Mouse (Mus musculus) limb, embryonic 12.5 days (tissue): ENCODE measurements around the gene Trmt10a. TPM values are rescaled to one million over a fixed set of nuclear protein-coding genes. Genes with fewer than 3 reads are reported as not detected.

Source experiments
- ATAC-seq: fragments of 200-750 bp; cut with Nextera tagmentation; 2 replicates; pipeline ENCODE4 v1.8.0; 2017; ENCODE audit warnings: low read depth, moderate TSS enrichment; ENCODE audit not compliant: insufficient number of reproducible peaks, insufficient read depth, low FRiP score, low TSS enrichment
- H3K27ac ChIP-seq: fragments of 300-500 bp; sonication (generic); 2 replicates; pipeline ENCODE4 v1.5.1; 2016; ENCODE audit warnings: mild to moderate bottlenecking, moderate library complexity
- H3K27me3 ChIP-seq: fragments of 300-500 bp; sonication (generic); 2 replicates; pipeline ENCODE4 v1.6.1; 2016; ENCODE audit warnings: mild to moderate bottlenecking, moderate library complexity
- H3K36me3 ChIP-seq: fragments of 300-500 bp; sonication (generic); 2 replicates; pipeline ENCODE4 v1.6.1; 2016; ENCODE audit warnings: mild to moderate bottlenecking, moderate library complexity
- H3K4me1 ChIP-seq: fragments of 300-500 bp; sonication (generic); replicated peaks from 2 replicates; pipeline ENCODE4 v1.6.1; 2016
- H3K4me2 ChIP-seq: fragments of 300-500 bp; sonication (generic); 2 replicates; pipeline ENCODE4 v1.6.1; 2016; ENCODE audit warnings: mild to moderate bottlenecking, moderate library complexity
- H3K4me3 ChIP-seq: fragments of 300-500 bp; sonication (generic); replicated peaks from 2 replicates; pipeline ENCODE4 v1.5.1; 2016; ENCODE audit warnings: mild to moderate bottlenecking
- H3K9ac ChIP-seq: fragments of 300-500 bp; sonication (generic); replicated peaks from 2 replicates; pipeline ENCODE4 v1.6.1; 2016; ENCODE audit warnings: mild to moderate bottlenecking, moderate library complexity
- H3K9me3 ChIP-seq: fragments of 300-500 bp; sonication (generic); 2 replicates; pipeline ENCODE4 v1.6.1; 2016; ENCODE audit warnings: mild to moderate bottlenecking, moderate library complexity
- WGBS: fragments of 180-500 bp; shearing (Covaris S2); methylation state at CpG from one replicate; pipeline ENCODE4 v1.1.7; 2016; 5-methylcytosine and 5-hydroxymethylcytosine counted together
- polyA plus RNA-seq: library from polyadenylated mRNA; unstranded; fragments of >200 nt; fragmentation: Nextera tagmentation; extraction: Ambion mirVana; gene quantifications from 2 replicates; pipeline ENCODE4 v1.2.1, GENCODE M21; 2016

Trmt10a gene
- polyA plus RNA-seq, 1 experiment from 2014 or later, result 14.6 TPM

DNA sequence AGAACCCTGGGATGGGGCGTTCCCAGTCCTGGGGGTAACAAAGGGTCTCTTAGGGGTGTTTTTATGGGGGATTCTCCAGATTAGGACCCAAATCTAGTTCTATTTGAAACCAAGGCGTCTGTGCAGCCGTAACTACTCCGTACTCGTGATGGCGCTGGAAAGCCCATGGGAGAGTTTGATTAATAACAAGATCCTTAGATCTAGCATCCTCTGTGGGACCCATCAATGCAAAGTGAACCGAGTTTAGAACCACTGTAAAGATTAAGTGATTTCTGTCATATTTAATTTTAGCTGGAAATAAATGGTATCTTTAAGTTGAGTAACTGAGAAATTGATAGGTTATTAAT lies 55.4 kb downstream of the Trmt10a start:
- Histone ChIP-seq H3K27ac (no peak overlapping the region), H3K4me2 (peak overlapping the region; percentile 52; the same call in 1 of the 2 replicates), H3K9me3 (no peaks in the 10 kb centered on the region), H3K4me3 (no peak overlapping the region), H3K4me1 (no peaks in the 10 kb centered on the region), H3K36me3 (no peaks in the 10 kb centered on the region), H3K27me3 (0 out of 2 replicates have a peak, but pooled peaks cover 4% of the 10 kb centered on the region), H3K9ac (no peak overlapping the region)
- ATAC-seq, result peak; percentile 42; the same call in 1 of the 2 replicates
- WGBS, result 80% methylated on average over 7 of the region's 7 CpGs

DNA sequence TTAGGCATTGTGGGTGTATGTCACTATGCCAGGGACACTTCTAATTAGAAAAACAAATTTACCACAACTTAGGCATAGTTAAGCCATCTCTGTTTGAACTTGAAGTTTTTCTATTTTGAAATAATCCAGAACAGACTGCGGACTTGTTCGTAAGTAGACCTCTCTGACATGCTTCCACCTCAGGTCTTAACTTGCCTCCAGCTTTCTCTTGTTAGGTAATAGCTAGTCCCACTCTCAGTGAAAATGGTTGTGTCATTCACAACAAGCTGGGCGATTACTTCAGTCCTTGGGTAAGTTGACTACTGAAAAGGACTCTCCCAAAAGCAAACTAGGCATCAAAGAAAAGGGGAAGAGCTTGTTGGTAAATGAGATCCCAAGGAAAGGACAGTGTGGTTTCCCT lies 65.6 kb downstream of the Trmt10a start:
- ATAC-seq, result no peak

More for the DNA sequence above, 65.6 kb downstream of the Trmt10a start:
- no peak overlapping the region for H3K4me2 ChIP-seq
- H3K4me1 ChIP-seq, result no peaks in the 10 kb centered on the region
- no peak overlapping the region for H3K27ac ChIP-seq
- H3K4me3 ChIP-seq, result no peak overlapping the region
- 91% methylated on average over 3 of the region's 3 CpGs for WGBS
- H3K9ac ChIP-seq, result no peak overlapping the region
- no peaks in the 10 kb centered on the region for H3K36me3 ChIP-seq
- H3K27me3 ChIP-seq, result no peaks in the 10 kb centered on the region
- H3K9me3 ChIP-seq, result no peaks in the 10 kb centered on the region

Other genes with a start within 250 kb of the Trmt10a start
- gene Lamtor3, start 224.9 kb upstream of the Trmt10a start, polyA plus RNA-seq, result 94.0 and 98.3 TPM in 2 replicates
- gene Dapp1, start 161.9 kb upstream of the Trmt10a start, polyA plus RNA-seq, result 2.9 and 3.3 TPM in 2 replicates
- 0.63 and 0.71 TPM in 2 replicates for gene 1110002E22Rik, start 78.4 kb upstream of the Trmt10a start, polyA plus RNA-seq
- 0.19 TPM in 1 of 2 replicates, not detected in the other for gene Gm5105, start 76.1 kb upstream of the Trmt10a start, polyA plus RNA-seq
- gene Mttp, start 1.5 kb downstream of the Trmt10a start, polyA plus RNA-seq, result 8.9 and 9.2 TPM in 2 replicates
- not detected in 2 replicates for gene 4930579F01Rik, start 50.4 kb downstream of the Trmt10a start, polyA plus RNA-seq
- 0.10 and 0.20 TPM in 2 replicates for gene Adh7, start 74.3 kb downstream of the Trmt10a start, polyA plus RNA-seq
- 1.8 and 2.7 TPM in 2 replicates for gene Adh1, start 117.5 kb downstream of the Trmt10a start, polyA plus RNA-seq
- not detected in 2 replicates for gene Adh6a, start 169.8 kb downstream of the Trmt10a start, polyA plus RNA-seq
- gene Adh6b, start 198.3 kb downstream of the Trmt10a start, polyA plus RNA-seq, result 0.54 and 0.60 TPM in 2 replicates